Mouse (Mus musculus): ENCODE measurements around the gene Pof1b. TPM values are rescaled to one million over a fixed set of nuclear protein-coding genes. Genes with fewer than 3 reads are reported as not detected.

Gene Pof1b
- total RNA-seq (2015; ENCODE audit: low replicate concordance) (not detected in 2 replicates), total RNA-seq (2017; ENCODE audit: low replicate concordance) (not detected in 2 replicates)

DNA sequence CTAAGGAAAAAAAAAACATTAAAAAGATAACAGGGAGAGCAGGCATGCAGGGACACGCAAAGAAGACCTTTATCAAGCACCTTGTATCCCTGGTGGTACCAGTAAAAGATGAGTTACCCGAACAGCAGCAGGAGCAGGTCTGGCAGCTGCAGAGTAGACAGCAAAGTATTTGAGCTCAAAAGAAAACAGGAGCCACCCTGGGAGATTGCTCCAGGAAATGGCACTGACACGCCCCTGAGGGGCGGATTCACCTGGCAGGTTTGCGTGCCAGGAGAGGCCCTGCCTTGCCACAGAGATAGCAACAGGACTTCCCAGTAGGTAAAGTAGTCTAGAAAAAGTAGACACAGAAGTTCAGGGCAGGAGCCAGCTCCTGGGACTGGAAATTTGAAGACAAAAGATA is at the start of gene Pof1b:
Gene Pof1b, minus strand, starts transcription at position 144 of the 400 bp plus-strand sequence.
- no peak for ATAC-seq (replicated peaks; ENCODE audit: low FRiP score, poor library complexity, severe bottlenecking)

- no peak for ATAC-seq (replicated peaks; ENCODE audit: low FRiP score, poor library complexity, severe bottlenecking)
Measured at GRCm38 (mm10) chrX:112716587-112716986, 18.1 kb upstream of the Pof1b start.

GRCm38 (mm10) chrX:112694392-112694791 is 4.1 kb downstream of the Pof1b start:
- no peak for ATAC-seq (replicated peaks; ENCODE audit: low FRiP score, poor library complexity, severe bottlenecking)

- no peak for ATAC-seq (replicated peaks; ENCODE audit: low FRiP score, poor library complexity, severe bottlenecking)
Measured at GRCm38 (mm10) chrX:112680605-112681004, 17.8 kb downstream of the Pof1b start.

- ATAC-seq (replicated peaks; ENCODE audit: low FRiP score, poor library complexity, severe bottlenecking): no peak
Measured at GRCm38 (mm10) chrX:112675525-112675924, 22.9 kb downstream of the Pof1b start.

DNA sequence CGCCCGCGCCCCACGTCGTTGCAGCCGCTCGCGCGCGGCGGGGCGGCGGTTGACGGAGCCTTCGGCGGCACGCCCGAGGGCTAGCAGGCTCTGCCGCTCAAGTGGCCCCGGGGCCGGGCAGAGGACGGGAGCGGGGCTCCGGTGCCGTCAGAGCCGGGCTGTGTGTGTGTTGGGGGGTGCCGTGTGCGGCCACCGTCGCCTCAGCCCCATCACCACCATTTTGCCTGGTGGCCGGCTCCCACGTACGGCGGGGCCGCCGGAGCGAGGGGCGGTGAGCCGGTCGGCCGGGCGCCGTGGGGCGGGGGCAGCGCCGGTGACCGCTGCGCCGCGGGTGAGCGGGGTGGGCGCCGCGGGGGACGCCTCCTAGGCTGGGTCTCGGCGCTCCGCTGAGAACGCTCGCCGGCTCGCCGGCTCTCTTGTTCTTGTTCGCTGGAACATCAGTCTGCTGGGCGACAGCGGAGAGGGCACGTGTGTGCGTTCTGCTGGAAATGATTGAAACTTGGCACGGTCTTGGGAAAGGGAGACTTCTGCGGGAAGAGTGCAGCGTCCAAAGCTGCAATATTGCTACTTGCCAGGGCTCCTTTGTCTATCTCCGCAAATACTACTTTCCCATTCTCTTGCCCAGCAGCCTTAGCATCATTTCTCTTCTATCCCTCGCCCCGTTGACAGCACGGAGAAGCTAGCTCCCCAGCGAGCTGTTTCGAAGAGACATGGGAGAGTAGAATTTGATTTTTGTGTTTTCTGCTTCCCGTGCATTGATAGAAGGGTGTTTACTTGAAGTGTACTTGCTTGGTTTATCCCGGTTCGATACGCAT is 96.9 kb downstream of the Pof1b start:
- ATAC-seq (replicated peaks; ENCODE audit: low FRiP score, poor library complexity, severe bottlenecking): no peak

- ATAC-seq (replicated peaks; ENCODE audit: low FRiP score, poor library complexity, severe bottlenecking): no peak
Measured at GRCm38 (mm10) chrX:112600511-112601305, 97.7 kb downstream of the Pof1b start, which contains the start of gene Zfp711. Gene Zfp711 (plus strand): TSS chrX:112600526.

Other genes with a start within 250 kb of the Pof1b start
- gene 2010106E10Rik, start 203.4 kb downstream of the Pof1b start, total RNA-seq (2015; ENCODE audit: low replicate concordance): not detected in 2 replicates
- not detected in 2 replicates for gene 2010106E10Rik, start 203.4 kb downstream of the Pof1b start, total RNA-seq (2017; ENCODE audit: low replicate concordance)
- gene Zfp711, start 98.1 kb downstream of the Pof1b start, total RNA-seq (2015; ENCODE audit: low replicate concordance): not detected in 2 replicates
- not detected in 2 replicates for gene Zfp711, start 98.1 kb downstream of the Pof1b start, total RNA-seq (2017; ENCODE audit: low replicate concordance)

Measured in erythroblast, adult 5-6 weeks (primary cell).